Mouse (Mus musculus) heart, postnatal 0 days (tissue): ENCODE measurements around the gene Oit1.

Experiments used
- CTCF ChIP-seq: IDR thresholded peaks from 2 replicates; pipeline ENCODE4 v1.5.1; 2016; ENCODE audit warnings: antibody characterized with exemption, control low read depth, low read depth
- EP300 ChIP-seq: IDR thresholded peaks from 2 replicates; pipeline ENCODE4 v1.6.1; 2016; ENCODE audit warnings: antibody characterized with exemption, low read depth

DNA sequence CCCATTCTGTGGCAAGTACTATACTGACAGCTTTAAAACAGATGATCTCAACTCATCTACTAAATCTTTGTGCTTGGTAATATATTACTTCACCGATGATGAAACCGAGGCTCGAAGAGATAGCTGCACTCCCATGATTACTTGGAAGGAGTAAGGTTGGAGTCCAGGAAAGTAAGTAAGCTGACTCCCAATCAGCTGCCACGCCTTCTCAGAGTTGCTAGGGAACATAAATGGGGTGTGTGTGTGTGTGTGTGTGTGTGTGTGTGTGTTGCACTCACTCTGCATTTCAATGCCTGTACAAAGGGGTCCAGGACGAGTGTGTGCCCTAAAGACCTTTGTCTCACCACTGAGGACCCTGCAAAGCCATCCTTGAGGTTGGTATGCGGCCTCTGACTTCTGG is 12.7 kb downstream of the Oit1 start:
- TF ChIP-seq CTCF (no peak), EP300 (no peak)
